Mouse (Mus musculus): ENCODE results near the gene Sppl3. TPM values are rescaled to one million over a fixed set of nuclear protein-coding genes. Genes with fewer than 3 reads are reported as not detected.
"Not testable (repeated sequence)": the region's sequence is repeated elsewhere in the genome, so short reads cannot be mapped to it uniquely, and the experiment has no call there.

The Sppl3 gene
- polyA plus RNA-seq, 1 experiment, result 129 TPM

DNA sequence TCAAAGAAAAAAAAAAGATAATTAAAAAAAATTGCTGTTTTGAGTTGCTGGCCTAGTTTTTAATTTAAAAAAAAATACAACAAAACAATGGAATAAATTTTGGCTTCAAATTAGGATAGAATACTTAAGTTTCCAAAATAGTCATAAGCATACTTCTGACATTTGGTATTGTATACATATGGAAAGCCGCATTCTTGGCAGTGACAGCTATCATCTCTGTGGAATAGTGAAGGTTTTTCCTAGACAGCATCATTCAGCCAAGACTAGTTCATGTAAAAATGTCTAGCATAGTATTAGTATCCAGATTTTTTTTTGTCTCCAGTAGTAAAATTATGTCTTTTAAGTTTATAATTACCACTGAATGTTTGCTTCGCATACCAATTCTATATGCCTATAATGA lies 74.7 kb downstream of the Sppl3 start:
- TF ChIP-seq POLR2A (IDR thresholded peaks at IDR 0.05; ENCODE audit: borderline replicate concordance, extremely low read depth, insufficient read depth, insufficient read length, poor library complexity, severe bottlenecking), result no peak
- TF ChIP-seq CTCF (IDR thresholded peaks at IDR 0.05; ENCODE audit: borderline replicate concordance, extremely low read depth, insufficient read depth, insufficient read length), result no peak
- DNase-seq (ENCODE audit: low read depth), result no peak

DNA sequence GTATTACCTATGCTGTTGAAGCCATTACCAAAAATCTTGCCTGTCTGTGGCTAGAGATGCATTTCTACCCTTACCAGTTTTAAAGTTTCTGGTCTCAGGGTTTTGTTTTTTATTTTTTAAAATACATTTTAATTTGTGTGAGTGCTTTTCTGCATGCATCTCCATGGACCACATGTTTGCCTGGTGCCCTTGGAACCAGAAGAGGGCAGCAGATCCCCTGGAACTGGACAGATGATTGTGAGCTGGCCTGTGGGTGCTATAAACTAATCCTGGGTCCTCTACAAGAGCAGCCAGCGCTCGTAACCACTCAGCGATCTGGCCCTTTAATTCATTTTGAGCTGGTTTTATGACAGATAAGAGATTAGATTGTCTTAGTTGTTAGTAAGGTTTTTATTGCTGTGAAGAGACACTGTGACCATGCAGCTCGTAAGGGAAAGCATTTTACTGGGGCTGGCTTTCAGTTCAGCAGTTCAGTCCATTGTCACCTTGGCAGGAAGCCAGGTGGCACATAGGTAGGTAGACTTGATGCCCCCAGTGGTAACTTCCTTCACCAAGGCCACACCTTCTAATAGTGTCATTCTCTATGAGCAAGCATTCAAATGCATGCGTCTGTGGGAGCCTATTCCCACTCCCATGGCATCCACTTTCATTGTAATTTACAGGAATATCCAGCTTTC lies 78.8 kb downstream of the Sppl3 start:
- no peak for DNase-seq (ENCODE audit: low read depth)
- TF ChIP-seq CTCF (IDR thresholded peaks at IDR 0.05; ENCODE audit: borderline replicate concordance, extremely low read depth, insufficient read depth, insufficient read length) (peak; percentile 9; the same call in 1 of the 2 replicates), POLR2A (IDR thresholded peaks at IDR 0.05; ENCODE audit: borderline replicate concordance, extremely low read depth, insufficient read depth, insufficient read length, poor library complexity, severe bottlenecking) (no peak)

DNA sequence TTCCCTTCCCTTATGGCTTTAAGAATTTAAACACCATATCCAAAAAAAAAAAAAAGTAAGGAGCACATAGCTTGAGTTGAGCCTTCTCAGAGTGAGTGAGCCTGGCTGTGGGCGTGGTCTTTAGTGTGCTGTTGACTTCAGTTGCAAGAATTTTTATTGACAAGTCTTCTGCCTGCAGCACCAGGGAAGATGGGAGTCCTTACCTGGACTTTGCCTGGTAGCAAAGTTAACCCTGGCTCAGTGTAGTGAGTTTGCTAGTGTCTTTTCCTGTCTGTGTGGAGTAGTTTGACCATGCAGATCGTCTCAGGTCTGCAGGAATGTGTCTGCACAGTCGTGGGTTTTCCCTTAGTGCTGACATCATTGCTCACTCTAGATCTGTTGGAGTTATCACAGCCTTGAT lies 80.1 kb downstream of the Sppl3 start:
- TF ChIP-seq CTCF (IDR thresholded peaks at IDR 0.05; ENCODE audit: borderline replicate concordance, extremely low read depth, insufficient read depth, insufficient read length) (no peak), POLR2A (IDR thresholded peaks at IDR 0.05; ENCODE audit: borderline replicate concordance, extremely low read depth, insufficient read depth, insufficient read length, poor library complexity, severe bottlenecking) (no peak)
- DNase-seq (ENCODE audit: low read depth), result no peak

DNA sequence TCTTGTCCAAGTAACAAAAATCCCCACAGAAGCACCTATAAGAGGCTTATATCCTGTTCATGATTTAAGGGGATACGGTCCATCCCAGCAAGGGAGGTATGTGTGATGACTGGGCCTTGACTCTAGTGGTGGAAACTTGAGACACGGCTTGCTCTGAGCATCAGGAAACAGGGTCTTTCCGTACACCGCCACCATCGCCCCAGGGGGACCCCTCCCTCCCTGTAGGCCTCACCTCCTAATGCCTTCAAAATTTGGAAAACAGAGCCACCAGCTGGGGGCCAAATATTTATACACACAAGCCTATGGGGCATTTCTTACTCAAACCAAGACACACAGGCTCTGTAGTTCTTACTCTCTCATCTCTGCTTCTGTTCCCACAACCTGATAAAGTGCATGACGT lies 80.8 kb downstream of the Sppl3 start:
- no peak for TF ChIP-seq POLR2A (IDR thresholded peaks at IDR 0.05; ENCODE audit: borderline replicate concordance, extremely low read depth, insufficient read depth, insufficient read length, poor library complexity, severe bottlenecking)
- TF ChIP-seq CTCF (IDR thresholded peaks at IDR 0.05; ENCODE audit: borderline replicate concordance, extremely low read depth, insufficient read depth, insufficient read length), result no peak
- DNase-seq (ENCODE audit: low read depth), result no peak

DNA sequence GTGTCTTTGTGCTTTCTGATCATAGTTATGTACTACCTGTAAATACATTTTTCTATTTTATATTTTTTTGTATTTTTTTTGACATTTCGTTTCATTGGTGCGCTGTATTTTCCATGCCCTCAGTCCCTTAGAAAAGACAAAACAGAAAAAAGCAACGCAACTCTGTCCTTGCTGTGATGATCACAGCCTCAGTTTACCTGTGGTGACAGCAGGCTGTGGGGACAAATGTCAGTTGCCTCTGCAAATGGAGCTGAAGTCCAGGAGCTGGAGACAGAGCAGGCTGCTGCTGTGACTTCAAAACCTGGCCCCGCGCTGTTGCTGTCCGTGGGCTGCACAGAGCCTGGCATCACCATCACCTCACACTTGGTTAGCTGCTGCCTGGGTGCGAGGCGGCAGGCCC lies 87.3 kb downstream of the Sppl3 start, which contains the start of gene Gm10401:
Gene Gm10401, minus strand, starts transcription at position 101 of the 400 bp plus-strand sequence.
- TF ChIP-seq POLR2A (IDR thresholded peaks at IDR 0.05; ENCODE audit: borderline replicate concordance, extremely low read depth, insufficient read depth, insufficient read length, poor library complexity, severe bottlenecking), result no peak
- no peak for DNase-seq (ENCODE audit: low read depth)

DNA sequence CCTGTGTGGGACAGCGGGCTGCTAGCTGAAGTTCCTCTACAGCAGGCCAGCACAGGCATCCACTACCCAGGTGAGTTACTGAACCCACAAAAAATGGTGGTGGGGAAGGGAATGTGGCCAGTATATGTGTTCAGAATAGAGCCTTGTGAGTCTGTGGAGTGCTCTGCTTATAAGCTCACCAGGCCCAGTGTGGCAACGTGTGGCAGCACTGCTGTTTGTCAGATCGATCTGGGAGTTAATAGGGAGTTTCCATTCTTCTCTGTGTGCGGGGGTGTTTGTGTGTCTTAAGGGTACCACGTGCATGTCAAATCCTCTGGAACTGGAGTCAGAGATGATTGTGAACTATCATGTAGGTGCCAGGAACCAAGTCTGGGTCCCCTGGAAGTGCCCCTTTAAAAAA lies 88.6 kb downstream of the Sppl3 start:
- TF ChIP-seq CTCF (IDR thresholded peaks at IDR 0.05; ENCODE audit: borderline replicate concordance, extremely low read depth, insufficient read depth, insufficient read length) (no peak), POLR2A (IDR thresholded peaks at IDR 0.05; ENCODE audit: borderline replicate concordance, extremely low read depth, insufficient read depth, insufficient read length, poor library complexity, severe bottlenecking) (no peak)
- DNase-seq (ENCODE audit: low read depth), result no peak

DNA sequence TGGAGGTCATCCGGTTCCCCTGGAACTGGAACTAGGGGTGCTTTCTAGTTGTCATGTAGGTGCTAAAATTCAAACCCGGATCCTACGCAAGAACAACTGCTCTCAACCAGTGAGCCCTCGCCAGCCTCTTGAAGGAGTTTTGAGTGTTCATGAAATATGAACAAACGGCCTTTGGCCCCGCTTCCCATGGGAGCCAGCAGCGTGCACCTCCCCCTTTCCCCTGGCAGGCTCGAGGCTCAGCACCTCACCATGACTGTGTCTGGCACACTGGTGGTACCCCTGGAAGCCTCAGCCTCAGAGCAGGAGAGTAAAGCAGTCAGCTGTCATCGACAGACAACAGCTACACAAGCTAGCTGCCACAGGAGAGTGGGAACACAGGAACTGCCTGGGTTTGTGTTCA lies 89.1 kb downstream of the Sppl3 start:
- TF ChIP-seq CTCF (IDR thresholded peaks at IDR 0.05; ENCODE audit: borderline replicate concordance, extremely low read depth, insufficient read depth, insufficient read length) (no peak), POLR2A (IDR thresholded peaks at IDR 0.05; ENCODE audit: borderline replicate concordance, extremely low read depth, insufficient read depth, insufficient read length, poor library complexity, severe bottlenecking) (no peak)
- no peak for DNase-seq (ENCODE audit: low read depth)

DNA sequence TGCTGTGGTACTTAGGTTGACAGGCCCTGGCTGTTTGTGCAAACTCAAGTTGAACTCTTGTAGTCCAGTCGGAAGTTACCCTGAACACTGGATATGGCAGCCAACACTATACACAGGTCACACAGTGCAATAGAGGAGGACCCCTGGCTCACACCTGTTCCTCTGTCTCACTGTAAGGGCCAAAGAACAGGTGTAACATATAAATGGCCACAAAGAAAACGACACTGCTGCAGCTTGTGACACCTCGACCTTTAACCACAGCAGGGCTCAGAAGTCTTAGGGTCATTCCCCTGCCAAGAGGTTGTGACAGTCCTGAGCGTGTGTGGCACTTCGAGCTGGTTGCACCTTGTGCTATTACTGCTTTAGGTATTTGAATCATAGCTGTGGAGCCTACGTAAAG lies 89.5 kb downstream of the Sppl3 start:
- TF ChIP-seq CTCF (IDR thresholded peaks at IDR 0.05; ENCODE audit: borderline replicate concordance, extremely low read depth, insufficient read depth, insufficient read length) (no peak), POLR2A (IDR thresholded peaks at IDR 0.05; ENCODE audit: borderline replicate concordance, extremely low read depth, insufficient read depth, insufficient read length, poor library complexity, severe bottlenecking) (no peak)
- DNase-seq (ENCODE audit: low read depth), result no peak

DNA sequence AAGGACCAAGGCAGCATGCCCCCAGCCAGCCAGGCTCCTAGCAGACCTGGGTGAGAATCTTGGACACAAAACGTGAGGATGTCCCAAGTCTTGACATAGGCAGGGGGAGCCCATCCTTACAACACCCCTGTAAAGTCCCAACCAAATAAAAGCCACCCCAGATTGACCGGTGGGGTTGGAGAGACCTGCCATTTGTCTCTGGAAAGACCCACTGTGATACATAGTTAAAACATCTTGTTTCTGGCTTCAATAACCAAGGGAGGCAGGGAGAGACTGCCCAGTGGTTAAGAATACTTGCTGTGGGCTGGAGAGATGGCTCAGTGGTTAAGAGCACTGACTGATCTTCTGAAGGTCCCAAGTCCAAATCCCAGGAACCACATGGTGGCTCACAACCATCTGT lies 91.3 kb downstream of the Sppl3 start:
- DNase-seq (ENCODE audit: low read depth), result no peak
- TF ChIP-seq POLR2A (IDR thresholded peaks at IDR 0.05; ENCODE audit: borderline replicate concordance, extremely low read depth, insufficient read depth, insufficient read length, poor library complexity, severe bottlenecking), result no peak
- TF ChIP-seq CTCF (IDR thresholded peaks at IDR 0.05; ENCODE audit: borderline replicate concordance, extremely low read depth, insufficient read depth, insufficient read length), result no peak

DNA sequence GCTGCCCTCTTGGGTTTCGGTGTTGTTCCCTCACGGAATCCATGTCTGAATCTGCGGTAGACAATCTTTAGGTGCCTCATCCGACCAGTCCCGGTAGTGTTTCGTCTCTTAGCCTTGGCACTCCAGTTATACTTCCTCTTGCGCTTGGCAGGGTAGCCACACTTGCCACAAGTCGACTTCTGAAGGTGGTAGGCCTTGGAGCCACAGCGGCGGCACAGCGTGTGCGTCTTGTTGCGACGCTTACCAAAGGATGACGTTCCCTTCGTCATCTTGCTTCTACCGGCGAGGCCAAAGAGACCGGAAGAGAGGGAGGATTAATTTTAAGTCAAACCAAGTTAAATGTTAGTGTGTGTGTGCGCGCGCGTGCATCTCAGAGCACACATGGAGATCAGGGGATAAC lies 92.3 kb downstream of the Sppl3 start:
- not testable (repeated sequence) for DNase-seq (ENCODE audit: low read depth)

DNA sequence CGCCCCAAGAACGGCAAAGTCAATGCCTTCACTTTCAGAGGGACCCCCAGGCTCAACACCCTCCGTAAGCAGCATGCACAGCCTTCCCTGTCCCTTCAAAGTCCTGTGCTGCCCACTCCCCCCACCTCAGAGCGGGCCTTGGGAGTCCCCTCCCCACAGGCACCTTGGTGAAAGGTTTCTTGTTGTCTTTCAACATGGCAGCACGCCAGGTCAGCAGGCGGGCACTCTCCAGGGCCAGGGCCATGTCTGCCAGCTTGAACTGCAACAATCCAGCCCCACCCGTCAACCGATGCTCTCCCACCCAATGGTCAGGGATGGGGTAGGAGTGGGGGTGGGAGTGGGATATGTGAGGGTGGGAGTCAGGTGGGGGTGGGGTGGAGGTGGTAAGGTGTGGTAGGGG lies 100.2 kb downstream of the Sppl3 start:
- no peak for DNase-seq (ENCODE audit: low read depth)
- no peak for TF ChIP-seq POLR2A (IDR thresholded peaks at IDR 0.05; ENCODE audit: borderline replicate concordance, extremely low read depth, insufficient read depth, insufficient read length, poor library complexity, severe bottlenecking)
- TF ChIP-seq CTCF (IDR thresholded peaks at IDR 0.05; ENCODE audit: borderline replicate concordance, extremely low read depth, insufficient read depth, insufficient read length), result no peak

DNA sequence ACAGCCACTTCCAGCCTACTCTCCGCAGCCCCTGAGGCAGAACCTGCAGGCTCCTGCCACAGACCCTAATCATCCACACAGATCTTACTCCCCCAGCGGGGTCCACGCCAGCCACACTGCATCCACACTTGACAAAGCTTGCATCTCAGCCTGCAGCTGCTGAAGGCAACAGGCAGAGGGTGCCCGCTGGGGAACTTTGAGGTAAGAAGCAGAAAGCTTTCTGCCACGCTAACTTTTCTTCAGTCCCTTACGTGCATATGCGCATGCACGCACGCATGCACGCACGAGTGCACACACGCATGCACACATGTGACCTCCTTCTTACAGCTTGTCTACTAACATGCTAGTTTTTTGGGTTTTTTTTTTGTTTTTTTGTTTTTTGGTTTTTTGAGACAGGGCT lies 102.3 kb downstream of the Sppl3 start:
- no peak for TF ChIP-seq POLR2A (IDR thresholded peaks at IDR 0.05; ENCODE audit: borderline replicate concordance, extremely low read depth, insufficient read depth, insufficient read length, poor library complexity, severe bottlenecking)
- no peak for TF ChIP-seq CTCF (IDR thresholded peaks at IDR 0.05; ENCODE audit: borderline replicate concordance, extremely low read depth, insufficient read depth, insufficient read length)
- no peak for DNase-seq (ENCODE audit: low read depth)

DNA sequence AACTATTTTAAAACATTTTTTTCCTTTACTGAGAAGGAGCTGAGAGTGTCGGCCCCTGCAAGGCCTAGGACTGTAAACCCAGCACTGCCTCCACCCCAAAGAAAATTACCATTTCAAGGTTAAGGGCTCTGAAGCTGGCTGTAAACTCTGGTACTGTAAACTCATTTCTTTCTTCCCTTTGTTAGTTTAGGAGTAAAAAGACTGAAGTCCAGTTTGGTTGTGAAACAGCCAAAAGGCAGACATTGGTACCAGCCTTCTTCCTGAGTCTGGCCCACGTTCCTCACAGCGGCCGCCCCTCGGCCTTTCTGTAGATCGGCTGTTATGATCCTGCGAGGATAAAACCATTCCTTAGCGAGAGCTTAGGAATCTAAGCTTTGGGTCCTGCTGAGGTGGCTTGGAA lies 103.6 kb downstream of the Sppl3 start:
- no peak for DNase-seq (ENCODE audit: low read depth)
- TF ChIP-seq CTCF (IDR thresholded peaks at IDR 0.05; ENCODE audit: borderline replicate concordance, extremely low read depth, insufficient read depth, insufficient read length) (no peak), POLR2A (IDR thresholded peaks at IDR 0.05; ENCODE audit: borderline replicate concordance, extremely low read depth, insufficient read depth, insufficient read length, poor library complexity, severe bottlenecking) (no peak)
